Mouse (Mus musculus) brain, adult 2 months (tissue): ENCODE data around the gene Ttc25.
"Not testable (repeated sequence)": the region's sequence is repeated elsewhere in the genome, so short reads cannot be mapped to it uniquely, and the experiment has no call there.

Source experiments
- DNase-seq: peaks from one replicate; pipeline ENCODE4 v3.0.0; 2011; ENCODE audit warnings: low read depth, low spot score

Ttc25 gene

DNA sequence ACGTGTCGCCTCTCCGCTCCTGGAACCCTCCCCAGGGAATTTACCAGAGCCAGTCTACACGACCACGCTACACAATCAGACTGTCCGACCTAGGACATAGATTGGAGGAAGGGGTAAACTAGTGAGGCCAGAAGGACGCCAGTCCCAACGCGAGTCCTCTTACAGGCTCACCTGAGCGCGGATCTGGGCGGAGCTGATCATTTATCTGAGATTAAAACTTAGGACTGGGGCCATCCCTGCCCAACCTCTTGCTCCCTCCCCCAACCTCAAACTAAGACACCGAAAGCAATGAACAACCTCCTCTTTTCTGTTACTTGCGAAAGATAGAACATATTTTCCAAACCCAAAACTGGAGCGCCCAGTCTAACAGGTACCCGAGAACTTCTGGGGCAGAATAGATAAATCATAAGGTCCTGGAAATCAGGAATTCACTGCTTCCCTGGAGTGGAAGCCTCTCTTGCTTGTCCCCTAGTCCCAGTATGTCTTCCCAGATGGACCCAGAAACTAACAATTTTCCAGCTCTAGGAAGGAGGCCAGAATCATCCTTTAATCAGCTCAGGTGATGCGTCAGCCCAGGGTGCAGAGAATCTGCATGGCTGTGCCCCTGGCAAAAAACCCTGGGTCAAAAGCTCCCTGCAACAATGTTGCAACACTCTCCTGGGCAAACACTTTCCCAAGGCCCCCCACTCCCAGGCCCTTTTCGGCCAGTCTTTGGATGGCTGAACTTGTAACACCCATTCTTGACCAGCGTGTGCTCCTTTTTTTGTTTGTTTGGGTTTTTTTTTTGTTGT, 16.8 kb upstream of the Ttc25 start:
- no peak for DNase-seq

DNA sequence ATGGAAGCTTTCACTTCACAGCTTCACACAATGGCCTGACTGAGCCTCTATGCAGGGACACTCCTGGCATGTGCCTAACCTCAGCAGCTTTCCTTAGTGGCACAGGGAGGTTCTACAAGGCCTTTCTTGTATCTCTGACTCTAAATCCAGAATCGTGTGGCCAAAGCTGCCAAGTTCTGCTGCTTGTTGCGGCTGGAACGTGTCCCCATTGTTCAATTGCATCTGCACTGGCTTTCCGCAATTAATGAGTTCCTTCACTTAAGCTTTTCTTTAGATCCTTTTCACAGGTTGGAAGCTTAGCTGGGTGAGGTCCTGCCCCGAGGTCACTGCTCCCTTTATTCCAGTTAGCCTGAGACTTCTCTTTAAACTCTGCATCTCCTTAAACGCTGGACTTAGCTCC, 11.5 kb upstream of the Ttc25 start:
- no peak for DNase-seq

DNA sequence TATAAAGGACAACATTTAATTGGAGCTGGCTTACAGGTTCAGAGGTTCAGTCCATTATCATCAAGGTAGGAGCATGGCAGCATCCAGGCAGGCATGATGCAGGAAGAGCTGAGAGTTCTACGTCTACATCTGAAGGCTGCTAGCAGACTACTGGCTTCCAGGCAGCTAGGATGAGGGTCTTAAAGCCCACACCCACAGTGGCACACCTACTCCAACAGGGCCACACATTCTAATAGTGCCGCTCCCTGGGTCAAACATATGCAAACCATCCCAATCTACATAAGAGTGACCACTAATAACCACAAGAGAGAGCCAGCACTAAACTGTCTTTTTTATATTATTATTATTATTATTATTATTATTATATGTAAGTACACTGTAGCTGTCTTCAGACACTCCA, 11.0 kb upstream of the Ttc25 start:
- not testable (repeated sequence) for DNase-seq

DNA sequence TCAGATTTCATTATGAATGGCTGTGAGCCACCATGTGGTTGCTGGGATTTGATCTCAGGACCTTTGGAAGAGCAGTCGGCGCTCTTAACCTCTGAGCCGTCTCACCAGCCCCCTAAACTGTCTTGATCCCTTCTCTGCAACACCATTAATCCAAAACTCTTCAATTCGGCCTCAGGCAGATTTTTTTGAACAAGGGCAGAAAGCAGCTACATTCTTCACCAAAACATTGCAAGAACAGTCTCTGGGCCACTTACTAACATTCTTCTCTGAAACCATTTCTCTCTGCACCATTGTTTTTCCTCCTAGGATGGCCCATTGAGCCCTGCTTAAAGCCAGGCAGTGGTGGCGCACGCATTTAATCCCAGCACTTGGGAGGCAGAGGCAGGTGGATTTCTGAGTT, 10.6 kb upstream of the Ttc25 start:
- DNase-seq: not testable (repeated sequence)

DNA sequence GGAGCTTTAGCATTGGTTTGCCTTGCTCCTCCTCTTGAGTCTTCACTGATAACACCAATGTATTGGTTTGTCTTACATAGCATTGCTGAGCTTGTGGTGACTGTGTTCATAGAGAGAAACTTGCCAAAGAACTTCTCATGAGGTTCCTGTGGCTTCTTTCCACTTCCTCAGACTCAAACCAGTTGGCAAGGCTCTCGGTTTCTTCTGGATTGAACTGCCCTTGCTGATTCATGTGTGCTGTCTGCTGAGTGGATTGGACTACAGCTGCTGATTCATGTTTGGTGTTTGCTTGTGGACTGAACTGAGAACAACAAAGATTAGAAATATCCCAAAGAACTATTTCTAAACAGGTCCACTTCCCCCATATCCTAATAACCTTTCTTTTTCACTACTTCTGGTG, 9.4 kb upstream of the Ttc25 start:
- DNase-seq: no peak

DNA sequence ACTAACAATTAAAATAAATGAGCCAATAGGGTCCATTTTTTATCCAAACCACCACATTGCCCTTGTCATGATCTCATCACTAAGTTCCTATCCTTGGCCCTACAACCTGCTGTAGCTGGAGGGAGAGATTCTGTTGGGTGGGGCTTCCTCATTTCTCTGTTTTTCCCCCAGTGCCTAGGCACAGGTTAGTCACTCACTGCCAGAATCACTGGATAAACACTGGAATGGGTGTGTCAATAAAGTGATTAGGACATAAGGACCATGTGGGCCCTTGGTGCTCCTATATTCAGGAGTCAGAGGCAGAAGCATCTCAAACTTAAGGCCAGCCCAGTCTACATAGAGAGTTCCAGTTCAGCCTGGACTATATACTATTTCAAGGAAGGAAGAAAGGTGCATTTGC, 8.9 kb upstream of the Ttc25 start:
- no peak for DNase-seq

DNA sequence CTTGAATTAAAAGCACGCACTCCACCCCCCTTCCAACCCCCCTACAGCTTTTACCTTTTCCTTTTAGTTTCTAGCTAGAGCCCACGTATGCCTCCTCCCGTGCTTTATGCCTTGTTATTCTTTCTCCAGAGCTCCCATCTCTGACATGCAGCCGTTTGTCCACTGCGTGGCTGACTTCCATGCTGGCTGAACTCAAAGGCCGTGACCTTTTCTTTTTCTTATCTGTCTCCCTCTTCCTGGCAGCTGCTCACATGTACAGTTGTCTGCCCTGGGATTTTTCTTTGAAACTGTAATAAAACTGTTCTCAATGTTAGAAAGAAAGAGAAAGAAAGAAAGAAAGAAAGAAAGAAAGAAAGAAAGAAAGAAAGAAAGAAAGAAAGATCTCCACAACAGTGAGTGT, 4.4 kb upstream of the Ttc25 start:
- no peak for DNase-seq

DNA sequence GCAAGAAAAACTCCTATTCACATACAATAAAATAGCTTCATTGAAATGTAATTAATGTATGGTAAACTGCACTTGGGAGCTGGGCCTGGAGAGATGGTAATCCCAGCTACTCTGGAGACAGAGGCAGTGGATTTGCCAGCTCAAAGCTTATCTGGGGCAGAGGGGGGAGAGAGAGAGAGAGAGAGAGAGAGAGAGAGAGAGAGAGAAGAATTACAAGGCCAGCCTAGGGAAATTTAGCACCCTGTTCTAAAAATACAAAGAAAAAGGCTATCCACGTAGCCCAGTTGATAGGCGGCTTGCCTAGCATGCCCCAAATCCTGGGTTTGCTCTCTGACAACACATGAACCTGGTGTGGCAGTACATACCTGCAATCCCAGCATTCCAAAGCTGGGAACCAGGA, 3.8 kb upstream of the Ttc25 start:
- DNase-seq: no peak

DNA sequence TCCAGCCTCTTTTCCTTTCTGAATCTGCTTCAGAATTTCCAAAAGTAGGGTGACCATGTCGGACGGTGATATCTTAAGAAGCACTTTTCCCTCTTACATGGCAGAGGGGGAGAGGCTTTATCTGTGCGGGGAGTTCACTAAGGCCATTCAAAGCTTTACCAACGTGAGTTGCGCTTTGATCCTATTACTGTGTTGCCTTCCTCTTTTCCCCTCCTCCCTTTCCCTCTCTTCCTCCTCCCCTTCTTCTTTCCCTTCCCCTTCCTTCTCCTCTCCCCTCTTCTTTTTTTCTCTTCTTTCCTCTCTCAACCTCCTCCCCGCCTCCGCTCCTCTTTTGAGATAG, 309 bp downstream of the Ttc25 start:
- no peak for DNase-seq

DNA sequence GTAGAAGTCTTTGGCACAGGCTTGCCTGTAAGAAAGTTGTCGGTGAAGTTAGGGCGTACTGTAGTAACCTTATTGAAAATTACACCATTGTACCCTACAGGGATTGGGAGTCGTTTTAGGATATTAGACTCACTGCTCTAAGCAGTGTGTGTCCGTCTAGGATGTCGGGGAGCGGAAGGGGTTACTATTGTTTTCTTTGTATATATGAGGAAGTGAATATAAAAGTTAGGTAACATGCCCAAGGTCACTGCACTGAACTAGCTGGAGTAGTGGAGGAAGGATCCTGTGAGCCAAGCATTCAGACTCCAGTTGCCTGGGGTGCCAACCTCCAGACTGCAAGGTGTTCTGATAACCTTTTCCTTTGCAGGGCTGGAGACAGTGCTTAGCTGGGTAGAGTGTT, 1.5 kb downstream of the Ttc25 start:
- no peak for DNase-seq

DNA sequence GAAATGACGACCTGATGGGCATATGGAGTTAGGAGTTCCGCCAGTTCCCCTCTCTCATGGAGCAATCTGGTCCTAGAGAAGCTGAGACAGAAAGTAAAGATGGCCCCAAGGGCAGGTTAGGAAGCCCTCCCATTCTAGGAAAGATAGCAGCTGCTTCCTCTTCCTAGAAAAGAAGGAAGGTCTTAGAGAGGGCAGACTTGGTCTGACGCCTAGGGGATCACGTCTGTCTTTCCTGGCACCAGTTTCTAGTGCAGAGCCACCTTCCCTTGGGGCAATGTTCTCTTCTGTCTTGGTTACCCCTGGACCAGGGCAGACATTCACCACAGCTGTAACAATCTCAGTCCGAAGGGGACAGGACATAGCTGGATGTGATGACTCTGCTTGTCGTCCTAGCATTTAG, 2.7 kb downstream of the Ttc25 start:
- DNase-seq: no peak

DNA sequence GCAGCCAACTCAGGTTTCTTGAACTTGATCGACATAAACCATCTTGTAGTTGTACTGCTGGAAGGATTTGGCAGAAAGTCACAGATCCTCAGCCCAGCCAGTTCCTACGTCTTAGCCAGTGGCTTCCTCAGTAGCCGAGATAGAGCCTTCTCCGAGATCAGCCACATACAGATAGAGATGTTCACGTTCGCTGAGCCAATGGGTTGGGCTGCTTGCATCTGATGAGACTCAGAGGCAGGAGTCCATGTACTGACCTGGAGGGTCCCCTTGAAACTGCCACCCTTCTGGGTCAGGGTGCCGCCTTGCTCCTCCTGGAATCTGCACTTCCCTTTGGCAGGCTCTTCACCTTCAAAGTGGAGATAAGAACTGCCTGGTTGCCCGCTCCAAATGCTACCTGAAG, 4.1 kb downstream of the Ttc25 start:
- no peak for DNase-seq

DNA sequence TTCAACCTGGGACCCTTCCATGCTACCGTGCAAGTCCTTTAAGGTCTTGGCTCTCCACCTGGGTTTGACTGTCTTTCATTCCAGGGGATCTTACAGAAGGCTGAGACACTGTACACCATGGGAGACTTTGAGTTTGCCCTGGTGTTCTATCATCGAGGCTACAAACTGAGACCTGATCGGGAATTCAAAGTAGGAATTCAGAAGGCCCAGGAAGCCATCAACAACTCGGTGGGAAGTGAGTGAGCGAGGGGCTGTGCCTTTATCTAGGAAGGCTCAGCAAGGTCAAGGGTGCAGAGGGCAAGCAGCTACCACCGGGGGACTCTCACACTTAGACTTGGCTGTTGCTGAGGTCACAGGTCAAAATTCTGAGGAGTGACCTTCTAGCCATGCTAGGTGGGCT, 4.7 kb downstream of the Ttc25 start:
- DNase-seq: no peak

DNA sequence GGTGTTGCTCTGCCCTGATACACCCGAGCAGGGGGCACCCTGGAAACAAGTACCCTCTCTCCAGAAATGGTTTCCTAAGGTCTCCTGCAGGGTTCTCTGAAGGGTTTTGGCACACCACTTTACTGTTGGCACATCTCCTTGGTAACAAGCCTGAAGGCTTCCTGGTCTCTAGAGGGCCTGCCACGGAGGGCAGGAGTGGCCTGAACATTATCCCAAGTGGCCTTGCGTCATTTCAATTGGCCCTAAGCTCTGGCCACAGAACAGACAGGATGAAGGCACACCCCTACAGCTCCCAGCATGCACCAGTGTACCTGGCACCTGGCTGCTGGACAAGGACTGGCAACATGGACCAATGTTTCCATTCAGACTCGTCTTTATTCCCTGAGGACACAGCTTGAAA, 7.4 kb downstream of the Ttc25 start:
- DNase-seq: no peak

DNA sequence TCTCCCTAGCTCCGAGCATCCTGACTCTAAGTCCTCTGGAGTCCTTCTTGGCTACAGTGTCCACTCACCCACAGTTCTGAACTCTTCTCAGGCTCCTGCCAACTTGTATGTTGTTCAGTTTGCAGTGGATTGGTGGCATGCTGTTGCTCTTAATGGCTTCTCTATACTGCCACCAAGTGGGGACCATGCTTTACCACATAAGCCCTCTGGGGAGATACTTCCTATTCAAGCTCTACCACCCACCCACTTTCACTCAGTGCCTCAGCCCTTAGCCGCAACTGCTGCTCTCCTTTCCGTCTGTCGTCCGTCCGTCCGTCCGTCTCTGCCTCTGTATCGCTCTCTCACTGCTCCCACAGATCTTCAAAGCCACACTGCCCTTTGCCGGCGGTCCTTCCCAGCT, 10.2 kb downstream of the Ttc25 start:
- peak; percentile 88 for DNase-seq

DNA sequence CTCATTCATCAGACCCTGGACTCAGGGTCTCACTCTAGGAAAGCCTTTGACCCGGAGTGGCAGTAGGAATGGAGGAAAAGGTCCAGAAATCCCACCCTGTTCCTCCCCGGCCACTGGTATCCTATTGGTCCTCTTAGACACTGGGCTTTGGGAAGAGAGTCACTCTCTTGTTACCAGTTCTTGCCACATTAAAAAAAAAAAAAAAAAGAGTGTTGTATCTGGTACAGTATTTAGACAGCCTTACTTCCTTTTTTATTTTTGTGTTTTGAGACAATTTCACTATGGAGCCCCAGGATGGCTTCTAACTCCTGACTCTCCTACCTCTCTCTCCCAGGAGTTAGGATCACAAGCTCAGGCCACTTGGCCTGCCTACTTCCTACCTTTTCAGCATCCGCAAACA, 12.2 kb downstream of the Ttc25 start:
- DNase-seq: no peak

DNA sequence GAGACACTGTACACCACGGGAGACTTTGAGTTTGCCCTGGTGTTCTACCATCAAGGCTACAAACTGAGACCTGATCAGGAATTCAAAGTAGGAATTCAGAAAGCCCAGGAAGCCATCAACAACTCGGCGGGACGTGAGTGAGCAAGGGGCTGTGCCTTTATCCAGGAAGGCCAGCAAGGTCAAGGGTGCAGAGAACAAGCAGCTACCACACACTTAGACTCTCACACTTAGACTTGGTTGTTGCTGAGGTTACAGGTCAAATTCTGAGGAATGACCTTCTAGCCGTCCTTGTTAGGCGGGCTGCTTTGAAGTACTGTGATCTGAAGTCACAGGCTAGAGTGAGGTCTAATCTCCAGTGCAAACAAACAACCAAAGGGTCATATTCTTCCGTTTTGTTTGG, 14.1 kb downstream of the Ttc25 start:
- DNase-seq: no peak

DNA sequence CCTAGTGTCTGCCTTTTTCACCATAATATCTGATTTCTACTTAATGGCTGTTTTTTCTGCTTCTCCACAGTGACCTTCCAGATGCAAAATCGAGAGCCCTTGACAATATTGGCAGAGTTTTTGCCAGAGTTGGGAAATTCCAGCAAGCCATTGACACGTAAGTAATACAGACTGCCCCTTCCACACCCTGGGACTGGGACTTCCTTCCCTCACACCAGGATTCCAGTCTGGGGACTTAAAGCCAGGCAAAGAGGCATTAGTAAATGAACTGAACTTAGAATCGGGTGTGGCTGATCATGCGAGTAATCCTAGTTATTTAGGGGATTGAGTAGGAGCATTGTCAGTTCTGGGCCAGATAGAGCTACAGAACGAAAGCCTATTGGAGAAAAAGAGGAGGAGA, 16.3 kb downstream of the Ttc25 start:
- no peak for DNase-seq

DNA sequence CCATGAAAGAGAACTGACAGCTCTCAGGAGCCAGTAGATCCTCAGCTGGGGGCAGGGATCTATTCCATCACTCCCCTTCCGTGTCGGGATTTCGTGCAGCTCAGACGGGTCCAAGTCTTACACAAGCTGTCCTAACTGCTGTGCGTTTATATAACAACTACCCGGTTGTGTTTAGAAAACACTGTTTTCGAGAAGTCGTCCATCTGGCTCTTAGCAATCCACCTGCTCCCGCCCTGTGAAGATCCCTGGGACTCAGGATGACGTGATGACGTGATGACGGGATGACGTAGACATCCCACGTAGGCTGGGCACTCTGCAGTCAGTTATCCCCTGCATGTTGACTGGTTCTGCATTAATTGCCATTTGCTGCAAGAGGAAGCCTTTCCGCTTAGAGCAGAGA, 18.9 kb downstream of the Ttc25 start:
- peak; percentile 90 for DNase-seq

DNA sequence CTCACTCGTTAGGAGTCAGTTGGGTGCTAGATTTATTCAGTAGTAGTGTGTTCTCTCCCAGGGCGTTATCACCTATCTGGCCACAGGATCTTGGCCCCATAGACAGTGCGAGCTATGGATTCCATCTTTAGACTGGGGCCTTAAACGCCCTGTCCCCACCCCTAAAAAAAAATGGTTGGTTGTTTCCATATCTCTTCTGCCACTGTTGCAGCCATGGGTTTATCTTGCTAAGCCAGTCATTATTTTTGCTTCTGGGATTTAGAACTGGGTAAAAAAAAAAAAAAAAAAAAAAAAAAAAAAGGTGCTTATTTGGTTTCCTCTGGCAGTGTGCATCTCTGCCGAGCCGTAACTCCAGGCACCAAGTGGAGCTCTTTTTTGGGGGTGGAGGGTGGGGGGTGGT, 19.3 kb downstream of the Ttc25 start:
- no peak for DNase-seq

DNA sequence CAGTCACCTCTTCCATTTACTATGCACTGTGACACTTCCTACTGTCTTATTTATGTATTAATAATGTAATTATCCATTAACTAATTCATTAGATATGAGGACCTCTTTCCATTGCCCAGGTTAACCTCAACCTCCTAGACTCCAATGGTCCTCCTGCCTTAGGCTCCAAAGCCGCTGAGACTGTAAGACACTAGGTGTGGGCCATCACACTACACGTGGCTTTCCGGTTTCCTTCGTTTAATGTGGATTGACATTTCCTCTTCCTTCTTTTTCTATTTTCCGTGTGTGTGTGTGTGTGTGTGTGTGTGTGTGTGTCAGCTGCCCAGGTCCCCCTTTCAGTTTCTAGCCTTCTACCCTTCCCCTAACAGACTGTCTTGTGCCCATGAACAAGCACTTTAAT, 21.8 kb downstream of the Ttc25 start:
- DNase-seq: no peak

DNA sequence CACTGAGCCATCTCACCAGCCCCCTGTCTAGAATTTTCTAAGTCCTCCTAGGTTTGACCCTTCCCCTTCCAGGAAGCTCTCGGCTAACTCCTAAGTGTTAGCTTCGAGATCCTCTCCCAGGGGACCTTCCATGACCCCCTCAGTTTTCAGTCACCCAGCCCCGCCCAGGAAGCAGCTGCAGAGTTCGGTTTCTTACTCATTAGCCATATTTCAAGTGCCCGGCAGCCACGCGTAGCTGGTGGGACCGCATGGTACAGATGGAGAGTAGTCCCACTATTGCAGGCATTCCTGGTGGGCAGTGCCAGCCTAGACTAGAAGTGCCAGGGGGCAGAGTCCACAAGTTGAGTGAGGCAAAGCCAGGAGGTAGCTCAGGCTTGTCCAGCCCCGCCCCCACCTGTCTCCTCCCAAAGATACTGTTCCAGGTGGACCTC, 22.4 kb downstream of the Ttc25 start:
- no peak for DNase-seq

DNA sequence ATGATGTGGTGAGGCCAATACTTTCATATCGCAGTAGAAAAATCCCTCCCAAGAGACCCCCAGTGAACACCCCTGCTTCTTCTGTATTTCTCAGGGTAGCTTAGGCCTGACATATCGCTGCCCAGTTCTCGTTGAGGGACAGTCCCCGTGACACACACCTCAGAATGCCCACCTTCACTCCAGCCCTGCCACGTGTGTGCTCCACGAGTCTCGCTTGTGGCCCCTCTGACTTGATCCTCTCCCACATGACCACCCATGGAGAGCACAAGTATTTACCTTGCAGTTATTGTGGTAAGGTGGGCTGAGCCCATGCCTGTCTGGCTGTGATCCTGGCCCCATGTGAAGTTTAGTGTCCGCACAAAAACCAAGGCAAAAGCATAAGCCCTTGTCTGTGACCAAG, 23.3 kb downstream of the Ttc25 start:
- DNase-seq: no peak

DNA sequence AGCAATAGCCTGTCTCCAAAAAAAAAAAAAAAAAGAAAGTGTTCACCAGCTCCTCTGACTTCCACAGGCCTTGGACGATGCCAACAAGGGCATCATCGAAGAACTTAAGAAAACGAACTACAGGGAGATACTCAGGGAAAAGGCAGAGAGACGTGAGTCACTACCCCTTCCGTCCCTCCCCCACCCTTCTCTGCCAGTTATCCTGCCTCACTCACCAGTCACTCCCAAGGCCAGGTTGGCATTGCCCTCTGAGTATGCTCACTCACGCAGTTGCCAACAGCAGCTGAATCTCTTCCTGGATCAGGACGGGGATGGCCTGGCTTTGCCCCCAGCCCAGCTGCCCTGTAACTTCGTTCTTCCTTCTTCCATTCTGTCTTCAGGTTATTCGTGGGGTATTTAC, 24.4 kb downstream of the Ttc25 start:
- no peak for DNase-seq
